In genomic region chr1:190808766-190809221, GRCm38 (mm10) we compare ENCODE assay signal across 10 mouse cellular contexts.
A peak's percentile ranks its signal among the peaks of the same experiment; 100 is the strongest.
DNase-seq lines count a peak whose midpoint lies in the region; ATAC-seq lines count a peak whose summit lies in the region.
"Had no signal": no experiment of that assay in that cellular context is flagged by ENCODE, and none has a peak within 500 bp of the region (broad histone marks: within the 10 kb centered on the region; RNA-seq: fewer than 3 reads in every experiment).

No protein-coding gene starts in this region.

- H3K4me1 ChIP-seq in hindbrain, embryonic 13.5 days (replicated peaks) = peaks cover 28% of the 10 kb centered on the region
- H3K4me1 ChIP-seq in neural tube, embryonic 12.5 days = peaks cover 23% of the 10 kb centered on the region
- H3K4me1 ChIP-seq in heart, embryonic 10.5 days = peaks cover 24% of the 10 kb centered on the region
- H3K4me1 ChIP-seq: stomach, embryonic 15.5 days had no signal

- peak overlapping the region; percentile 5; the same call in 1 of the 2 replicates for H3K27ac ChIP-seq in hindbrain, embryonic 13.5 days
- H3K27ac ChIP-seq in neural tube, embryonic 12.5 days = no peak overlapping the region
- H3K27ac ChIP-seq in heart, embryonic 10.5 days = no peak overlapping the region; the same call in 1 of the 2 replicates
- H3K27ac ChIP-seq: kidney, postnatal 0 days; stomach, embryonic 15.5 days had no signal

- H3K27me3 ChIP-seq in hindbrain, embryonic 13.5 days = peaks cover 25% of the 10 kb centered on the region
- peaks cover 13% of the 10 kb centered on the region for H3K27me3 ChIP-seq in neural tube, embryonic 12.5 days (replicated peaks)
- H3K27me3 ChIP-seq in heart, embryonic 10.5 days (ENCODE audit: insufficient read depth, poor library complexity, severe bottlenecking) = no peaks in the 10 kb centered on the region
- H3K27me3 ChIP-seq: stomach, embryonic 15.5 days had no signal

- WGBS in hindbrain, embryonic 13.5 days = 15% methylated on average over 19 of the region's 19 CpGs
- 12% methylated on average over 19 of the region's 19 CpGs for WGBS in neural tube, embryonic 12.5 days
- WGBS in heart, embryonic 10.5 days = 58% methylated on average over 19 of the region's 19 CpGs

- no peaks in the 10 kb centered on the region for H3K9me3 ChIP-seq in hindbrain, embryonic 13.5 days
- H3K9me3 ChIP-seq in neural tube, embryonic 12.5 days = no peaks in the 10 kb centered on the region
- H3K9me3 ChIP-seq in heart, embryonic 10.5 days = no peaks in the 10 kb centered on the region
- H3K9me3 ChIP-seq: stomach, embryonic 15.5 days had no signal

- peak; percentile 43 to 54 for DNase-seq in cerebellum, postnatal 14 days
- DNase-seq in cerebellum, postnatal 36 days = no peak
- peak; percentile 14 for DNase-seq in embryo, embryonic 11.5 days (ENCODE audit: low read depth, low spot score)
- no peak for DNase-seq in heart, embryonic 10.5 days (ENCODE audit: low spot score)
- no peak for DNase-seq in cerebellum, adult 18-20 months

- no peak overlapping the region for H3K4me3 ChIP-seq in hindbrain, embryonic 13.5 days
- H3K4me3 ChIP-seq in neural tube, embryonic 12.5 days = no peak overlapping the region
- no peak overlapping the region for H3K4me3 ChIP-seq in heart, embryonic 10.5 days
- H3K4me3 ChIP-seq: stomach, embryonic 15.5 days had no signal

- peak; percentile 58 for ATAC-seq in hindbrain, embryonic 13.5 days (ENCODE audit: low FRiP score)
- ATAC-seq in neural tube, embryonic 12.5 days (ENCODE audit: low FRiP score, low read depth) = peak; percentile 79
- no peak for ATAC-seq in CD4-positive, CD25-positive, alpha-beta regulatory T cell, adult 4 months

- peak overlapping the region; percentile 39 for H3K4me2 ChIP-seq in hindbrain, embryonic 13.5 days
- peak overlapping the region; percentile 46 for H3K4me2 ChIP-seq in neural tube, embryonic 12.5 days (replicated peaks)
- H3K4me2 ChIP-seq: stomach, embryonic 15.5 days had no signal

- H3K9ac ChIP-seq in hindbrain, embryonic 13.5 days = peak overlapping the region; percentile 46
- H3K9ac ChIP-seq in neural tube, embryonic 12.5 days = 0 out of 2 replicates have a peak overlapping the region, but pooled peaks have one; percentile 8
- H3K9ac ChIP-seq: stomach, embryonic 15.5 days had no signal

- H3K36me3 ChIP-seq in hindbrain, embryonic 13.5 days = peaks cover 10% of the 10 kb centered on the region; the same call in 1 of the 2 replicates
- H3K36me3 ChIP-seq in neural tube, embryonic 12.5 days = peaks cover 11% of the 10 kb centered on the region
- 0 out of 2 replicates have a peak, but pooled peaks cover 5% of the 10 kb centered on the region for H3K36me3 ChIP-seq in heart, embryonic 10.5 days

Comparison
In these comparisons a context has a peak if more than half of its experiments do, and no peak if none do; other contexts are left out.
1. DNase-seq: peak in cerebellum, postnatal 14 days (2 of 2) and embryo, embryonic 11.5 days (single experiment); none in cerebellum, postnatal 36 days (0 of 2), heart, embryonic 10.5 days (single experiment) and cerebellum, adult 18-20 months (0 of 2).